Mouse (Mus musculus) heart, adult 2 months (tissue): ENCODE results near the gene Olfr691.

Experiments used
- CTCF ChIP-seq: fragments of 200-600 bp; IDR thresholded peaks from 2 replicates; pipeline ENCODE4 v1.8.1; 2022; ENCODE audit warnings: antibody characterized with exemption, mild to moderate bottlenecking, moderate library complexity
- EP300 ChIP-seq: fragments of 200-500 bp; IDR thresholded peaks from 2 replicates; pipeline ENCODE4 v1.6.1; 2011; ENCODE audit warnings: low read depth, low read length, control low read depth; ENCODE audit not compliant: insufficient read depth

- TF ChIP-seq CTCF (no peak), EP300 (no peak)
These were observed 30.8 kb upstream of the Olfr691 start for GRCm38 (mm10) chr7:105372912-105373311.
